Mouse (Mus musculus): ENCODE data around the gene Tnp2.
"Not testable (repeated sequence)": the region's sequence is repeated elsewhere in the genome, so short reads cannot be mapped to it uniquely, and the experiment has no call there.

Tnp2 gene

GRCm38 (mm10) chr16:10788271-10788670 is at the start of gene Tnp2:
Tnp2 (minus strand) TSS chr16:10788660.
- DNase-seq (ENCODE audit: low read depth, low spot score), result peak; percentile 63

- DNase-seq (ENCODE audit: low read depth, low spot score), result peak; percentile 30
Observed at GRCm38 (mm10) chr16:10837903-10838302, 49.4 kb upstream of the Tnp2 start.

GRCm38 (mm10) chr16:10837250-10837649 is 48.8 kb upstream of the Tnp2 start:
- DNase-seq (ENCODE audit: low read depth, low spot score), result no peak

- DNase-seq (ENCODE audit: low read depth, low spot score), result no peak
Observed at GRCm38 (mm10) chr16:10836388-10836787, 47.9 kb upstream of the Tnp2 start.

- DNase-seq (ENCODE audit: low read depth, low spot score), result peak; percentile 92
Observed at GRCm38 (mm10) chr16:10834911-10835587, 46.6 kb upstream of the Tnp2 start, which contains the start of gene Rmi2. Rmi2 (plus strand) TSS chr16:10835059.

GRCm38 (mm10) chr16:10834542-10834910 is 46.1 kb upstream of the Tnp2 start:
- no peak for DNase-seq (ENCODE audit: low read depth, low spot score)

- DNase-seq (ENCODE audit: low read depth, low spot score), result no peak
Observed at GRCm38 (mm10) chr16:10828461-10828805, 40.0 kb upstream of the Tnp2 start.

- no peak for DNase-seq (ENCODE audit: low read depth, low spot score)
Observed at GRCm38 (mm10) chr16:10827766-10828460, 39.5 kb upstream of the Tnp2 start.

GRCm38 (mm10) chr16:10827269-10827668 is 38.8 kb upstream of the Tnp2 start:
- no peak for DNase-seq (ENCODE audit: low read depth, low spot score)

GRCm38 (mm10) chr16:10825840-10826239 is 37.4 kb upstream of the Tnp2 start:
- DNase-seq (ENCODE audit: low read depth, low spot score), result no peak

- DNase-seq (ENCODE audit: low read depth, low spot score), result no peak
Observed at GRCm38 (mm10) chr16:10824536-10824935, 36.1 kb upstream of the Tnp2 start.

GRCm38 (mm10) chr16:10821387-10821786 is 32.9 kb upstream of the Tnp2 start:
- DNase-seq (ENCODE audit: low read depth, low spot score), result no peak

- DNase-seq (ENCODE audit: low read depth, low spot score), result no peak
Observed at GRCm38 (mm10) chr16:10819966-10820365, 31.5 kb upstream of the Tnp2 start.

GRCm38 (mm10) chr16:10818579-10819135 is 30.2 kb upstream of the Tnp2 start:
- DNase-seq (ENCODE audit: low read depth, low spot score), result no peak

- DNase-seq (ENCODE audit: low read depth, low spot score), result peak; percentile 57
Observed at GRCm38 (mm10) chr16:10814864-10815263, 26.4 kb upstream of the Tnp2 start.

- no peak for DNase-seq (ENCODE audit: low read depth, low spot score)
Observed at GRCm38 (mm10) chr16:10813726-10814125, 25.3 kb upstream of the Tnp2 start.

- peak; percentile 25 for DNase-seq (ENCODE audit: low read depth, low spot score)
Observed at GRCm38 (mm10) chr16:10812865-10813371, 24.5 kb upstream of the Tnp2 start, which contains the start of gene Gm11172. Gm11172 (plus strand) TSS chr16:10812915.

- DNase-seq (ENCODE audit: low read depth, low spot score), result no peak
Observed at GRCm38 (mm10) chr16:10810376-10810775, 21.9 kb upstream of the Tnp2 start.

- DNase-seq (ENCODE audit: low read depth, low spot score), result peak; percentile 15
Observed at GRCm38 (mm10) chr16:10805789-10806527, 17.5 kb upstream of the Tnp2 start, which contains the start of gene Prm1. Prm1 (minus strand) TSS chr16:10805839.

GRCm38 (mm10) chr16:10802420-10802819 is 14.0 kb upstream of the Tnp2 start:
- not testable (repeated sequence) for DNase-seq (ENCODE audit: low read depth, low spot score)

- no peak for DNase-seq (ENCODE audit: low read depth, low spot score)
Observed at GRCm38 (mm10) chr16:10796034-10796433, 7.6 kb upstream of the Tnp2 start, which contains the start of gene Prm2. Prm2 (minus strand) TSS chr16:10796134.

GRCm38 (mm10) chr16:10790702-10791101 is 2.2 kb upstream of the Tnp2 start, which contains the start of gene Prm3:
Prm3 (minus strand) TSS chr16:10790914.
- DNase-seq (ENCODE audit: low read depth, low spot score), result no peak
